Mouse (Mus musculus): ENCODE measurements at regions not wholly inside any gene's neighbourhood (a gene's known extent, or its start where the extent isn't known, plus 50 kb on each side); places are given as distances from the start of the nearest gene placed in this dataset.
"Not testable (repeated sequence)": the region's sequence is repeated elsewhere in the genome, so short reads cannot be mapped to it uniquely, and the experiment has no call there.

DNA sequence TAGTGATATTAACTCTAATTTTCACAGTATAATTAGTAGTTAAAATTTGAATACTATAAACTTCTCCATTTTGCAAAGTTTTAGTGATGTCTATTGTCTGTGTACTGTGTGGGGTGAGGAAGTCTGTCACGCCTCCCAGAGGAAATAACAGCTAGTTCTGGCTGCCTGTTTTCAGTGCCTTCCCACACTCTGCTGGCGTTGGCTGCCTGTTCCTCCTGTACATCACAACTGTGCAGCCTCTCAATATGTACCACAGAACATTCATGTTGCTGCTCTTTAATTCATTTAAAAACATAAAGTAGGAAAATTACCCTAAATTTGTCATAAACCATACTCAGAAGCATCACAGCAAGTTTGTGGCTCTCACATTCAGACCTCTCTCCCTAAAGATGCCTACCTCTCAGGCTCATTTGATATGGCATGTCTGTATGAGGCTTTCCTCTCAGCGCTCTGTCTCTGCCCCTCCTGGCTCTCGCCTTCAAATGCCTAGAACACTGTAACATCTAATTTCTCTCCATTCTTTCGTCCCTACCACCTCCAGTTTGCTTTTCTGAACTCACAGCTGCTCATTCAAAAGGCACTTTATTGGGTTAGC is 239.7 kb upstream of the Zic4 start:
- Histone ChIP-seq H3K27ac (ENCODE audit: low read depth, low read length) (no peak overlapping the region), H3K4me3 (ENCODE audit: low read length) (no peak overlapping the region), H3K36me3 (ENCODE audit: control insufficient read depth, insufficient read depth, low read length) (no peaks in the 10 kb centered on the region), H3K4me1 (ENCODE audit: control insufficient read depth, insufficient read depth, low read depth, low read length) (no peaks in the 10 kb centered on the region), H3K4me2 (ENCODE audit: low read length) (no peak overlapping the region), H3K9me3 (ENCODE audit: control insufficient read depth, low read length) (no peaks in the 10 kb centered on the region), H3K27me3 (replicated peaks; ENCODE audit: control insufficient read depth, insufficient read depth, low read length) (no peaks in the 10 kb centered on the region), H3K9ac (ENCODE audit: low read depth, low read length) (no peak overlapping the region)
- 77% methylated on average over 5 of the region's 5 CpGs for WGBS
- no peak for ATAC-seq

- no peaks in the 10 kb centered on the region for H3K9me3 ChIP-seq (ENCODE audit: control insufficient read depth, low read length)
- H3K4me2 ChIP-seq (ENCODE audit: low read length), result no peak overlapping the region
- no peak overlapping the region for H3K9ac ChIP-seq (ENCODE audit: low read depth, low read length)
- H3K27me3 ChIP-seq (replicated peaks; ENCODE audit: control insufficient read depth, insufficient read depth, low read length), result no peaks in the 10 kb centered on the region
- no peaks in the 10 kb centered on the region for H3K36me3 ChIP-seq (ENCODE audit: control insufficient read depth, insufficient read depth, low read length)
- no peak overlapping the region for H3K4me3 ChIP-seq (ENCODE audit: low read length)
- WGBS, result 85% methylated on average over 7 of the region's 7 CpGs
- no peak overlapping the region for H3K27ac ChIP-seq (ENCODE audit: low read depth, low read length)
- H3K4me1 ChIP-seq (ENCODE audit: control insufficient read depth, insufficient read depth, low read depth, low read length), result no peaks in the 10 kb centered on the region
- ATAC-seq, result no peak
These were observed 239.0 kb upstream of the Zic4 start for GRCm38 (mm10) chr9:91123208-91123607.

DNA sequence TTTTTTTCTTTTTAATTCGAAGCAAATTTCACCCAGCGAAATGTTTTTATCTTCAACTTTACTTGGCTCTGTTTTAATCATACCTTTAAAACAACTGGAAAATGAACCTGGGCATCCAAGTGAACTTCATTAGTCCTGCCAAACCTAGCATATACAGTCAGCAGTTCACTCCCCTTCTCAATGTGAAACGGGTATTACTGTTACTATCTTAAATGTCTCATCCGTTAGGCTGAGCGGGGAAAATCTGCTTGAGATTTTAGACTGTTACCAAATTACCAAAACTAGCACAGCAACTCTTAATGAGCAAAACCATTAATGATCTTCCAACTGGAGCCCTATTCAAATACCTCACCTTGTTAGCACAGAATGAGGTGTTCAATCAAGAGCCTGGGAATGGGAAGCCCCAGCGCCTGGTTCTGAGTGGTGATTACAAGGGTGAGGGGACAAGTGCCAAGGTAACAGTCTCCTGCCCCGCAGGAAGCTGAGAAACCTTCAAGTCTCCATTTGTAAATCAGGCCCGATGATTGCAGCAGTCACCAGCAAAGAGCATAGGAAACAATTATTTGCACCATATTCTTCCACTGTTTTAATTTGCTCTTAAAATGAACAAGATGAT is 235.5 kb upstream of the Zic4 start:
- peak; percentile 86 for ATAC-seq

GRCm38 (mm10) chr9:91128491-91128890 is 233.7 kb upstream of the Zic4 start:
- not testable (repeated sequence) for H3K4me3 ChIP-seq (ENCODE audit: low read length); H3K27me3 ChIP-seq (replicated peaks; ENCODE audit: control insufficient read depth, insufficient read depth, low read length); H3K4me2 ChIP-seq (ENCODE audit: low read length); H3K27ac ChIP-seq (ENCODE audit: low read depth, low read length); ATAC-seq; H3K36me3 ChIP-seq (ENCODE audit: control insufficient read depth, insufficient read depth, low read length); H3K9me3 ChIP-seq (ENCODE audit: control insufficient read depth, low read length); H3K9ac ChIP-seq (ENCODE audit: low read depth, low read length); H3K4me1 ChIP-seq (ENCODE audit: control insufficient read depth, insufficient read depth, low read depth, low read length)
- 56% methylated on average over 2 of the region's 2 CpGs for WGBS

More for the DNA sequence above, 235.5 kb upstream of the Zic4 start:
- Histone ChIP-seq H3K9ac (ENCODE audit: low read depth, low read length) (no peak overlapping the region), H3K36me3 (ENCODE audit: control insufficient read depth, insufficient read depth, low read length) (no peaks in the 10 kb centered on the region), H3K9me3 (ENCODE audit: control insufficient read depth, low read length) (no peaks in the 10 kb centered on the region), H3K27ac (ENCODE audit: low read depth, low read length) (no peak overlapping the region), H3K4me2 (ENCODE audit: low read length) (peak overlapping the region; percentile 5; the same call in 1 of the 2 replicates), H3K4me1 (ENCODE audit: control insufficient read depth, insufficient read depth, low read depth, low read length) (no peaks in the 10 kb centered on the region), H3K27me3 (replicated peaks; ENCODE audit: control insufficient read depth, insufficient read depth, low read length) (no peaks in the 10 kb centered on the region), H3K4me3 (ENCODE audit: low read length) (no peak overlapping the region)
- whole genome bisulfite sequencing, result 62% methylated on average over 8 of the region's 8 CpGs

DNA sequence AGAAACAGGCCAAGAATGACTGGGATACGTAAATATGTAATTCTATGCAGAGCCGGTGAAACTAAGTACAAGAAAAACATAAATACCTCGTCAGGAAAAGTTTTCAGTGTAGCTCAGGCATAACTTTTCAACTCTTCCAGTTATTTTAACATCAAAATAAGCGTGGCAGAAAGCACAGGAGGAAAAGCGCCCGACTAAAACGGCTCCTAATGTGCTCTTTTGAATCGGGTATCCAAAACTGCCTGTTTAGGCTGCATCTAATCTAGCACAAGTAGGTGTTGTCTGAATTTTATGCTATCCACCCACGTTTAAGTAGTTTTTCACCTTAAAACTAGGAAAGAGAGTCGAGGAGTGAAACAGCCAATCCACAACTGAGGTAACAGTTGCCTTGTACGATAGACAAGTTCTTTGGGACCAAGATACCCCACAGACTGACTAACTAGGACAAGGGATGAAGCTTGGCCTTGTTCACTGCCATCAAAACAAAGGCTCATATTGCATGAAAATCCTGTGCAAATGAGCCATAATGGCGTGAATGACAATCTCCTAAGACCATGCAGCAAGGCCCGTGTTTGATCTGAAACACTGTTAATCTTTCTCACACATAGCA is 232.0 kb upstream of the Zic4 start:
- Histone ChIP-seq H3K27ac (ENCODE audit: low read depth, low read length) (no peak overlapping the region), H3K9me3 (ENCODE audit: control insufficient read depth, low read length) (no peaks in the 10 kb centered on the region), H3K27me3 (replicated peaks; ENCODE audit: control insufficient read depth, insufficient read depth, low read length) (no peaks in the 10 kb centered on the region), H3K4me1 (ENCODE audit: control insufficient read depth, insufficient read depth, low read depth, low read length) (no peaks in the 10 kb centered on the region), H3K36me3 (ENCODE audit: control insufficient read depth, insufficient read depth, low read length) (no peaks in the 10 kb centered on the region), H3K9ac (ENCODE audit: low read depth, low read length) (no peak overlapping the region), H3K4me2 (ENCODE audit: low read length) (no peak overlapping the region; the same call in 1 of the 2 replicates), H3K4me3 (ENCODE audit: low read length) (no peak overlapping the region)
- 76% methylated on average over 13 of the region's 13 CpGs for whole genome bisulfite sequencing
- ATAC-seq, result peak; percentile 48; the same call in 1 of the 2 replicates

GRCm38 (mm10) chr9:91131415-91132255 is 230.6 kb upstream of the Zic4 start:
- 76% methylated on average over 7 of the region's 7 CpGs for WGBS

GRCm38 (mm10) chr9:91132531-91132930 is 229.7 kb upstream of the Zic4 start:
- Histone ChIP-seq H3K36me3 (ENCODE audit: control insufficient read depth, insufficient read depth, low read length) (no peaks in the 10 kb centered on the region), H3K4me3 (ENCODE audit: low read length) (no peak overlapping the region), H3K9ac (ENCODE audit: low read depth, low read length) (no peak overlapping the region), H3K27ac (ENCODE audit: low read depth, low read length) (no peak overlapping the region), H3K4me2 (ENCODE audit: low read length) (no peak overlapping the region), H3K9me3 (ENCODE audit: control insufficient read depth, low read length) (no peaks in the 10 kb centered on the region), H3K27me3 (replicated peaks; ENCODE audit: control insufficient read depth, insufficient read depth, low read length) (no peaks in the 10 kb centered on the region), H3K4me1 (ENCODE audit: control insufficient read depth, insufficient read depth, low read depth, low read length) (no peaks in the 10 kb centered on the region)
- no peak for ATAC-seq
- 72% methylated on average over 1 of the region's 1 CpGs for WGBS

More at GRCm38 (mm10) chr9:91131415-91132255, 230.6 kb upstream of the Zic4 start:
- Histone ChIP-seq H3K9ac (ENCODE audit: low read depth, low read length) (no peak overlapping the region), H3K4me2 (ENCODE audit: low read length) (no peak overlapping the region), H3K27me3 (replicated peaks; ENCODE audit: control insufficient read depth, insufficient read depth, low read length) (no peaks in the 10 kb centered on the region), H3K9me3 (ENCODE audit: control insufficient read depth, low read length) (no peaks in the 10 kb centered on the region), H3K4me3 (ENCODE audit: low read length) (no peak overlapping the region), H3K4me1 (ENCODE audit: control insufficient read depth, insufficient read depth, low read depth, low read length) (no peaks in the 10 kb centered on the region), H3K36me3 (ENCODE audit: control insufficient read depth, insufficient read depth, low read length) (no peaks in the 10 kb centered on the region), H3K27ac (ENCODE audit: low read depth, low read length) (no peak overlapping the region)
- no peak for ATAC-seq

- Histone ChIP-seq H3K27me3 (replicated peaks; ENCODE audit: control insufficient read depth, insufficient read depth, low read length) (no peaks in the 10 kb centered on the region), H3K36me3 (ENCODE audit: control insufficient read depth, insufficient read depth, low read length) (no peaks in the 10 kb centered on the region), H3K4me1 (ENCODE audit: control insufficient read depth, insufficient read depth, low read depth, low read length) (no peaks in the 10 kb centered on the region), H3K27ac (ENCODE audit: low read depth, low read length) (no peak overlapping the region), H3K4me3 (ENCODE audit: low read length) (no peak overlapping the region), H3K4me2 (ENCODE audit: low read length) (no peak overlapping the region), H3K9me3 (ENCODE audit: control insufficient read depth, low read length) (0 out of 2 replicates have a peak, but pooled peaks cover 3% of the 10 kb centered on the region), H3K9ac (ENCODE audit: low read depth, low read length) (no peak overlapping the region)
- no peak for ATAC-seq
- 88% methylated on average over 3 of the region's 3 CpGs for WGBS
These were observed 228.8 kb upstream of the Zic4 start for GRCm38 (mm10) chr9:91133256-91133920.

Data from hindbrain, embryonic 16.5 days (tissue).